In the genomic region with DNA sequence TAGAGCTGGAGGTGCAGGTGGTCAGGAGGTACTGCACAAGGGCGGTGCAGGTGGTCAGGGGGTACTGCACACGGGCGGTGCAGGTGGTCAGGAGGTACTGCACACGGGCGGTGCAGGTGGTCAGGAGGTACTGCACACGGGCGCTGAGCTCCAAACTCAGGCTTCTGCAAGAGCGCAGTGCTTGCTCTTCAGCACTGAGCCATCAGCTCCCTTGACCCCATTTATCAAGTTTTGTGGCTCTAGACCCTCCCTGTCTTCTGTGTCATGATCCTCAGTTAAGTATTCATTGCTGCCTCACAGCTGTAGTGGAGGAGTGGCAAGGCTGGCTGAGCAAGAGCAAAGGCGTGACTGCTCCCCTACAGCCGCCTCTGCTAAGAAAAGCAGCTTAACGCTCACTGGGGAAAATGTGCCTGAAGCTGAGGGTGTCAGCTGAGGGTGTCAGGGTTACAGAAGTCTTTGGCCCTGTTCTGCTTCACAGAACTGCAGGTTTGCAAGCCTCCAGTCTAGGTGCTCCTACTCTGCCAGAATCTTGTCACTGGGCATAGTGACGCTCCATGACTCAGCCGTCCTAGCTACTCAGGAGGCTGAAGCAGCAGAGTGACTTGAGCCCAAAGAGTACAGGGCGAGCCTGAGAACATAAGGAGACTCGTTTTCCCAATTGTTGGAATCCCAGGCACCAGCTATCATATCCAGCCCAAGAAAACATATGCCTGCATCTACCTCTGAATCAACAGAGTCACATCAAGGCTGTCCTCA, we compare ENCODE assay signal across 19 mouse cellular contexts. TPM values are rescaled to one million over a fixed set of nuclear protein-coding genes. Genes with fewer than 3 reads are reported as not detected.
A peak's percentile ranks its signal among the peaks of the same experiment; 100 is the strongest.
DNase-seq lines count a peak whose midpoint lies in the region; ATAC-seq lines count a peak whose summit lies in the region.
"Had no signal": no experiment of that assay in that cellular context is flagged by ENCODE, and none has a peak within 500 bp of the region (broad histone marks: within the 10 kb centered on the region; RNA-seq: fewer than 3 reads in every experiment).

No protein-coding gene starts in this region.

- no peak overlapping the region for H3K4me3 ChIP-seq in kidney, embryonic 15.5 days (replicated peaks)
- no peak overlapping the region for H3K4me3 ChIP-seq in midbrain, embryonic 11.5 days (ENCODE audit: low read depth, low read length)
- no peak overlapping the region for H3K4me3 ChIP-seq in midbrain, embryonic 15.5 days
- H3K4me3 ChIP-seq: forebrain, embryonic 10.5 days; heart, embryonic 10.5 days; limb, embryonic 13.5 days; megakaryocyte, embryonic 14.5 days had no signal

- no peaks in the 10 kb centered on the region for H3K9me3 ChIP-seq in kidney, embryonic 15.5 days (replicated peaks)
- no peaks in the 10 kb centered on the region for H3K9me3 ChIP-seq in midbrain, embryonic 11.5 days (ENCODE audit: control insufficient read depth, low read length)
- H3K9me3 ChIP-seq in midbrain, embryonic 15.5 days, result no peaks in the 10 kb centered on the region
- H3K9me3 ChIP-seq: forebrain, embryonic 10.5 days; heart, embryonic 10.5 days; limb, embryonic 13.5 days; megakaryocyte, embryonic 14.5 days had no signal

- H3K4me1 ChIP-seq in kidney, embryonic 15.5 days, result peaks cover 12% of the 10 kb centered on the region
- no peaks in the 10 kb centered on the region for H3K4me1 ChIP-seq in midbrain, embryonic 11.5 days (ENCODE audit: control insufficient read depth, insufficient read depth, low read length)
- H3K4me1 ChIP-seq in midbrain, embryonic 15.5 days, result no peaks in the 10 kb centered on the region
- H3K4me1 ChIP-seq: forebrain, embryonic 10.5 days; heart, embryonic 10.5 days; limb, embryonic 13.5 days had no signal

- no peak overlapping the region for H3K9ac ChIP-seq in kidney, embryonic 15.5 days
- H3K9ac ChIP-seq in midbrain, embryonic 11.5 days (ENCODE audit: low read length), result no peak overlapping the region
- no peak overlapping the region for H3K9ac ChIP-seq in midbrain, embryonic 15.5 days
- H3K9ac ChIP-seq: limb, embryonic 13.5 days; liver, embryonic 14.5 days had no signal

- DNase-seq in adrenal gland, adult 2 months, result peak; percentile 35
- no peak for DNase-seq in adrenal gland, postnatal 25 days
- DNase-seq in kidney, adult 9 months, result no peak
- DNase-seq in midbrain, embryonic 11.5 days (ENCODE audit: low spot score, missing footprints), result peak; percentile 53
- DNase-seq: cerebellum, postnatal 14 days; embryo, embryonic 11 days; gastrocnemius, postnatal 10 days; right cerebral cortex, postnatal 4 days; thymus, adult 2 months had no signal

- H3K27me3 ChIP-seq in kidney, embryonic 15.5 days, result no peaks in the 10 kb centered on the region
- H3K27me3 ChIP-seq in midbrain, embryonic 11.5 days (ENCODE audit: control insufficient read depth, insufficient read depth, low read length), result no peaks in the 10 kb centered on the region
- no peaks in the 10 kb centered on the region for H3K27me3 ChIP-seq in midbrain, embryonic 15.5 days (replicated peaks)
- H3K27me3 ChIP-seq: limb, embryonic 13.5 days; megakaryocyte, embryonic 14.5 days had no signal

- H3K36me3 ChIP-seq in kidney, embryonic 15.5 days, result peaks cover 49% of the 10 kb centered on the region
- peaks cover 10% of the 10 kb centered on the region; the same call in 1 of the 2 replicates for H3K36me3 ChIP-seq in midbrain, embryonic 11.5 days (ENCODE audit: control insufficient read depth, insufficient read depth, low read length)
- peaks cover 27% of the 10 kb centered on the region for H3K36me3 ChIP-seq in midbrain, embryonic 15.5 days (replicated peaks)

- WGBS in kidney, embryonic 15.5 days, result 40% methylated on average over 15 of the region's 15 CpGs
- 91% methylated on average over 15 of the region's 15 CpGs for WGBS in midbrain, embryonic 11.5 days
- WGBS in midbrain, embryonic 15.5 days, result 88% methylated on average over 15 of the region's 15 CpGs

- H3K4me2 ChIP-seq in kidney, embryonic 15.5 days, result no peak overlapping the region
- H3K4me2 ChIP-seq in midbrain, embryonic 11.5 days, result no peak overlapping the region
- H3K4me2 ChIP-seq in midbrain, embryonic 15.5 days, result no peak overlapping the region
- H3K4me2 ChIP-seq: limb, embryonic 13.5 days had no signal

- ATAC-seq in kidney, embryonic 15.5 days (replicated peaks; ENCODE audit: low FRiP score), result peak; percentile 97
- no peak for ATAC-seq in midbrain, embryonic 11.5 days (ENCODE audit: low FRiP score)
- no peak for ATAC-seq in midbrain, embryonic 15.5 days (replicated peaks)
- ATAC-seq in megakaryocyte-erythroid progenitor cell, adult 5-6 weeks (replicated peaks; ENCODE audit: low FRiP score, low TSS enrichment, poor library complexity, severe bottlenecking), result peak; percentile 52
- no peak for ATAC-seq in granulocyte monocyte progenitor cell, adult 5-6 weeks (replicated peaks; ENCODE audit: poor library complexity, severe bottlenecking)
- ATAC-seq: CD4-positive, CD25-positive, alpha-beta regulatory T cell, adult 4 months had no signal

- peak overlapping the region; percentile 63 for H3K27ac ChIP-seq in kidney, embryonic 15.5 days
- H3K27ac ChIP-seq in midbrain, embryonic 11.5 days (ENCODE audit: low read depth, low read length), result no peak overlapping the region
- H3K27ac ChIP-seq in midbrain, embryonic 15.5 days, result no peak overlapping the region
- H3K27ac ChIP-seq: forebrain, embryonic 10.5 days; heart, embryonic 10.5 days; limb, embryonic 13.5 days; liver, embryonic 14.5 days had no signal

RNA-seq across cellular contexts. Expression of a gene that starts 7.5 kb away (rescaled TPM):
- total RNA-seq in adrenal gland, adult 2 months (2021), result 10 to 100 TPM in 1 of 2 experiments, 1 to 10 TPM in 1; 8.4 to 12.3 TPM
- 4.1 and 6.5 TPM in 2 replicates for polyA plus RNA-seq in adrenal gland, adult 2 months (2012; rRNA removed)
- 6.3 and 10.8 TPM in 2 replicates for total RNA-seq in adrenal gland, postnatal 25 days (2021)
- 17.9 and 18.7 TPM in 2 replicates for polyA plus RNA-seq in kidney, embryonic 15.5 days (2015; fragmentation: Nextera tagmentation; extraction: Ambion mirVana)
- 19.3 and 21.8 TPM in 2 replicates for polyA plus RNA-seq in midbrain, embryonic 11.5 days (2014; fragmentation: Nextera tagmentation; extraction: Ambion mirVana)
- polyA plus RNA-seq in midbrain, embryonic 15.5 days (2015; fragmentation: Nextera tagmentation; extraction: Ambion mirVana), result 19.1 and 21.7 TPM in 2 replicates
- total RNA-seq in megakaryocyte-erythroid progenitor cell, adult 5-6 weeks (2014; fragmentation: Nextera tagmentation), result 16.9 and 18.8 TPM in 2 replicates
- total RNA-seq in megakaryocyte-erythroid progenitor cell, adult 5-6 weeks (2017), result 18.9 and 26.8 TPM in 2 replicates
- 23.8 and 33.7 TPM in 2 replicates for total RNA-seq in granulocyte monocyte progenitor cell, adult 5-6 weeks (2014; fragmentation: Nextera tagmentation)
- 16.6 and 21.3 TPM in 2 replicates for total RNA-seq in granulocyte monocyte progenitor cell, adult 5-6 weeks (2017)

RNA-seq across cellular contexts. Expression of a gene that starts 13.6 kb away (rescaled TPM):
- total RNA-seq in adrenal gland, adult 2 months (2021), result 10 to 100 TPM; 87.8 to 99.7 TPM
- 8.4 and 14.0 TPM in 2 replicates for polyA plus RNA-seq in adrenal gland, adult 2 months (2012; rRNA removed)
- total RNA-seq in adrenal gland, postnatal 25 days (2021), result 121 and 126 TPM in 2 replicates
- polyA plus RNA-seq in kidney, embryonic 15.5 days (2015; fragmentation: Nextera tagmentation; extraction: Ambion mirVana), result 39.2 and 40.3 TPM in 2 replicates
- 65.6 and 73.2 TPM in 2 replicates for polyA plus RNA-seq in midbrain, embryonic 11.5 days (2014; fragmentation: Nextera tagmentation; extraction: Ambion mirVana)
- polyA plus RNA-seq in midbrain, embryonic 15.5 days (2015; fragmentation: Nextera tagmentation; extraction: Ambion mirVana), result 89.2 and 92.8 TPM in 2 replicates
- 56.1 and 105 TPM in 2 replicates for total RNA-seq in megakaryocyte-erythroid progenitor cell, adult 5-6 weeks (2014; fragmentation: Nextera tagmentation)
- total RNA-seq in megakaryocyte-erythroid progenitor cell, adult 5-6 weeks (2017), result 93.4 and 95.7 TPM in 2 replicates
- total RNA-seq in granulocyte monocyte progenitor cell, adult 5-6 weeks (2014; fragmentation: Nextera tagmentation), result 24.7 and 25.8 TPM in 2 replicates
- 48.4 and 49.6 TPM in 2 replicates for total RNA-seq in granulocyte monocyte progenitor cell, adult 5-6 weeks (2017)

Comparison
In these comparisons a context has a peak if more than half of its experiments do, and no peak if none do; other contexts are left out.
1. DNase-seq: peak in adrenal gland, adult 2 months (single experiment) and midbrain, embryonic 11.5 days (single experiment); none in adrenal gland, postnatal 25 days (single experiment) and kidney, adult 9 months (single experiment).
2. ATAC-seq: peak in kidney, embryonic 15.5 days (single experiment) and megakaryocyte-erythroid progenitor cell, adult 5-6 weeks (single experiment); none in midbrain, embryonic 11.5 days (single experiment), midbrain, embryonic 15.5 days (single experiment) and granulocyte monocyte progenitor cell, adult 5-6 weeks (single experiment).